Mouse (Mus musculus) frontal cortex, postnatal 25 days (tissue): ENCODE measurements around the gene Atxn2l.
A peak's percentile ranks its signal among the peaks of the same experiment; 100 is the strongest.

Source experiments
- DNase-seq, 2 experiments: peaks; one replicate each; pipeline ENCODE4 v3.0.0; 2022; ENCODE audit warnings: low spot score in 2 of 2

The Atxn2l gene

GRCm38 (mm10) chr7:126503273-126503878, at the start of gene Atxn2l:
Atxn2l (minus strand) TSS chr7:126503437.
- DNase-seq, result peak; percentile 95 to 99

DNA sequence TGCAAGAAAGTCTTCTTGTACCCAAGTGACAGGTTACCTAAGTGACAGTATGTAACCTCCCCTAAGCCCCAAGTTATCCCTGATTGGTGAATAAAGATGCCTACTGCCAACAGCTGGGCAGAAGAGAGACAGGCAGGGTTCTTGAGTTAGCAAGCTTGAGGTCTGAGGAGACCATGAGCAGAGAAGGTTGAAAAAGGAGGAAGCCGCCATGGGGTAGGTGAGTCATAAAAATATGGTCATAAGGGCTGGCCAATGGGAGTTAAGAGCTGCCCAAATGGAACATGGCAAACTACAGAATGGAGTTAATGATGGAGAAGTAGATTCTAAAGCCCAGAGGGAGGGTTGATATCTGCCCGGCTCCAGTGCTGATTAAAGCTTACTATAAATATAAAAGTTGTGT, 42.4 kb upstream of the Atxn2l start:
- no peak for DNase-seq

DNA sequence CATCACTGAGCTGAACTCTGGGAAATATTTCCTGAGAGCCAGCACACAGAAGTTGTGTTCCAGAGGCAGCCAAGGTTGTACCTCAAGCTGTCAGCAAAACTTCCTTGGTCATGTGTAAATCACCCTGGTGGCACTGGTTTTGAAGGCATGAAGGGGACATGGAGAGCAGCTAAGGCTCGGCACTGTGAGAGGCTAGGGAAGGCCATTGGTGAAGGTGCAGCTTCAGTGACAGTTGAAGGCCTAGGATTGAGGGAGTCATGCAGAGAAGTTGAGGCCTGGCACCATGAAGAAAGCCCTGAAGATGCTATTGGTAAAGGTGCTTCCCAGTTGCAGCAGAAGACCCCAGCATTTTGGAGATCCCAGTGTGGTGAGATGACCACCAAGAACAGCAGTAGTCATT, 38.4 kb upstream of the Atxn2l start:
- no peak for DNase-seq

DNA sequence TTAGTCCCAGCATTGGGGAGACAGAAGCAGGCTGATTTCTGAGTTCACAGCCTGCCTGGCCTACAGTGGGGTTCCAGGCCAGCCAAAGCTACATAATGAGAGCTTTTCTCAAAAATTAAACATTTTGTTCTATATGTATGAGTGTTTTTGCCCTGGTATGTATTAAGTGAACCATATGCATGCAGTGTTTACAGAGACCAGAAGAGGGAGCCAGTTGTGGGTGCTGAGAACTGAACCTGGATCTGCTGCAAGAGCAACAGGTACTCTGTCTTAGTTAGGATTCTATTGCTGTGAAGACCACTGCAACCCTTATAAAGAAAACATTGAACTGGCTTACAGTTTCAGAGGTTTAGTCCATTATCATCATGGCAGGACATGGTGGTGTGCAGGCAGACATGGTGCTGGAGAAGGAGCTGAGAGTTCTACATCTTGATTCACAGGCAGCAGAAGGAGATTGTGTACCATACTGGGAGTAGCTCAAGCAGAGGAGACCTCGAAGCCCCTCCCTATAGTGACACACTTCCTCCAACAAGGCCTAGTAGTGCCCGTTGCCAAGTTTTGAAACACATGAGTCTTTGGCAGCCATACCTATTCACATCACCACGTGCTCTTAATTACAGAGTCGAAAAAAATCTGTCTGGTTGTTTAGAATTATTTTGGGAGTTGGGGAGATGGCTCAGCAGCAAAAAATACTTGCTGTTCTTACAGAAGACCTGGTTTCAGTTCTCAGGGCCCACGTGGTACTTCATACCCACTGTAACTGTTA, 34.8 kb upstream of the Atxn2l start:
- DNase-seq, result no peak

GRCm38 (mm10) chr7:126536466-126536865, 33.2 kb upstream of the Atxn2l start:
- DNase-seq, result no peak

DNA sequence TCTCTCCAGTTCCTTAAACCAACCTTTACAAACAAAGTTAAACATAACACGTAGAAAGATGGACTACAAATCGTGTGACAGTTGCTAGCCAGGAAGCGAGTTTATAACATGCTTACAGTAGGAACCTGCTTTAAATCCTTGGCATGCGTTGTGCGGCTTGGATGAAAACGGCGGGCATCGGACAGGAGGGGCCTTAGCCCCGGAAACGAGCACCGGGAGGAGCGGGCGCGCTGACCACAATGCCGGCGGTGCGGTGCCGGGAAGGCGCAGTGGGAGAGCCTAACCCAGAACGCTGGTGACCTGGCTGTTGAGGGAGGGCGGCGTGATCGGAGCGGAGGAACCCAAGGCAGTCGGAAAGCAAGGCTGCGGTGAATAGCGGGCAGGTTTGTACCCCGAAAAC, 32.5 kb upstream of the Atxn2l start:
- DNase-seq, result no peak

GRCm38 (mm10) chr7:126533434-126533833, 30.2 kb upstream of the Atxn2l start:
- DNase-seq, result no peak

GRCm38 (mm10) chr7:126528166-126528577, 24.9 kb upstream of the Atxn2l start:
- no peak for DNase-seq

GRCm38 (mm10) chr7:126523316-126523715, 20.1 kb upstream of the Atxn2l start:
- DNase-seq, result no peak

GRCm38 (mm10) chr7:126519513-126519912, 16.3 kb upstream of the Atxn2l start:
- DNase-seq, result no peak

DNA sequence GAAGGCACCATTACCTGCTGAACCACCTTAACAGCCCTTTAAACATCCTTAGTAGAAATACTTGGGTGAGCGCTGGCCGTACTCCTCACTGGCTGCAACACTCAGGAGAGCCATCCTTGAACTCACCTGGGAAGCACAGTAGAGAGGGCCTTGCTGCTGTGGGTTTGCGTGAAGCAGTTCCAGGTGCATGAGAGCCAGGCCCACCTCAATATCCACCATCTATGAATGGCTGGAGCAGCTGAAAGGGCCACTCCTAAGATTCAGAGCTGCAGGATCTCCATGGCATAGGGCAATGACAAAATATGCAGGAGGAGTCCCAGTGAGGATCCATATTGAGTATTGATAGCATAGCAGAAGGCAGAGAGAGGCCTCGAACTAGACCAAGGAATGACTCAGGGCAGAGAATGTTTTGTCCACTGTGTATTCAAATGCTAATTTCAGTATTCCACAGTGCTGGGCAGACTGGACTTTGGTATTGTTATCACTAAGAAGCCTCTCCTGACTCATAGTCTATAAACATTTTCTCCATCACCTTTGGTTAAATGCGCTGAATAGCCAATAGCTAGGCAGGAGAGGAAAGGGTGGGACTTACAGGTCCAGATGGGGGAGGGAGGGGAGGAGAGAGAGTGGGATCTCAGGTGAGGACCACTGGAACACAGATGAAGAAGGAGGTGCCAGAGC, 15.2 kb upstream of the Atxn2l start:
- DNase-seq, result no peak

GRCm38 (mm10) chr7:126511287-126511686, 8.1 kb upstream of the Atxn2l start:
- no peak for DNase-seq

- no peak for DNase-seq
Observed at GRCm38 (mm10) chr7:126507126-126507778, 4.0 kb upstream of the Atxn2l start.

DNA sequence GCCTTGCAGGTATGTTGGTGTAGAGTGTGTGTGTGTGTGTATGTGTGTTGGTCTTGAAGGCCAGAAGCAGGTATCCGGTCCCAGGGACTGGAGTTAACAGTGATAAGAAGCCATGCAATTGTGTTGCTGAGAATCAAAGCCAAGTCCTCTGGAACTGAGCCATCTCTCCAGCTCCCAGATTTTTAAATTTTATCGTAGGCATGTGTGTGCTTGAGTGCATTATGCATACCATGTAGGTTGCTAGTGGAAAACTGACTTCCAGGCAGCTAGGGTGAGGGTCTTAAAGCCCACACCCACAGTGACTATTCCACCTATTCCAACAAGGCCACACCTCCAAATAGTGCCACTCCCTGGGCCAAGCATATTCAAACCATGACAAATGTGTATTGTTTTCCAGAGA, 1.7 kb upstream of the Atxn2l start:
- no peak for DNase-seq

DNA sequence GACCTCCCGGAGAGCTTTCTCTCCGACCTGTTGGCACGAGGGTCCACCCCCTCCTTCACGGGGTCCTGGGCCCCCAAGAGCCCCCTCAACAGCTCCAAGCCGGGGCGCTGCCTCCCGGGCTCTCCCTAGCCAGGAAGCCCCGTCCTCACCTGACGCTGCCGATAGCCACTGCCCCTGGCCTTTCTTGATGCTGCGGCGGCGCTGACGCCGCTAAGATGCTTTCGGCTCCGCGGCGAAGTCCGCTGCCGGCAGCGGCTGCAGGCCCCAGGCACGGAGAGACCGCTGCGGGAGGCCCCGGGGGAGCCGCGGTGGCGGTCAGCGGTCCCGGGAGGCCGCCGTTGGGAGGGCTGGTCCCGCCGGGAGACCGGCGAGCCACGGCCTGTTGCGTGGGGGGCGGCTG, 486 bp downstream of the Atxn2l start:
- DNase-seq, result no peak

- DNase-seq, result peak; percentile 91
Observed at GRCm38 (mm10) chr7:126502023-126502741, 1.1 kb downstream of the Atxn2l start.

GRCm38 (mm10) chr7:126501684-126502022, 1.6 kb downstream of the Atxn2l start:
- DNase-seq, result no peak

DNA sequence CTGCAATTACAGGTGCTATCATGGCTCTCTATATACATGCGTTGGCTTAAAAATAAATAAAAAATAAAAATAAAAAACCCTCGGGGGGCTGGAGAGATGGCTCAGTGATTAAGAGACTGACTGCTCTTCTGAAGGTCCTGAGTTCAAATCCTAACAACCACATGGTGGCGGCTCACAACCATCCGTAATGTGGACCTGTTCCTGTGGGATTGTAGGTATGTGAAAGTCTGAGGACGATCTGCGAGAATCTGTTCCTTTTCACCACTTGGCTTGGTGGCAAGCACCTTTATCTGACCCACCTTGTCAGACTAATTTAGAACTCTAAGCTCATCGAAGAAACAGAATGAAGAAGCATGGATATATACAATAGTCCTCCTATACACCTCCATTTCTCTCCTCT, 3.8 kb downstream of the Atxn2l start:
- DNase-seq, result no peak

DNA sequence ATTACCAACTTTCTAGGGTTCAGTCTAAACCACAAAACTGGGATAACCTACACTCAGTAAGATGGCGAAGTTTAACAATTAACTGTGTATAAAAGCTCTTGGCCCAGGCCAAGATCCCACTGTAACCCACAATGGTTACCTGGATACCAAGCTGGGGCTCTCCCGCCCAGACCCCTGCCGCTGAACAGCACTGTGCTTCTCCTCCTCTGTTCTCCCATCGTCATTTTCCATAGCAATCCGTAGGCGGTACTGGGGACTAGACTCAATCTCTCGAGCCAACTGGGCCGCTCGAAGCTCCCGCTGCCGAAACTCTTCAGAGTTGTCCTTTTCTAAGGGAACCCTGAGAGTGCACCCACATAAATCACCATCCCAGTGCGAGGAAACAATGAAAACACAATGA, 5.3 kb downstream of the Atxn2l start:
- DNase-seq, result no peak

- DNase-seq, result no peak
Observed at GRCm38 (mm10) chr7:126496475-126496874, 6.8 kb downstream of the Atxn2l start.

- no peak for DNase-seq
Observed at GRCm38 (mm10) chr7:126494120-126494519, 9.1 kb downstream of the Atxn2l start.

- DNase-seq, result no peak
Observed at GRCm38 (mm10) chr7:126491973-126492372, 11.3 kb downstream of the Atxn2l start.
